Mouse (Mus musculus) E14TG2a.4 (cell line): ENCODE measurements at regions not wholly inside any gene's neighbourhood (a gene's known extent, or its start where the extent isn't known, plus 50 kb on each side); places are given as distances from the start of the nearest gene placed in this dataset.

Source experiments
- H3K27me3 ChIP-seq: 2 replicates; pipeline ENCODE4 v1.6.1; 2014; ENCODE audit warnings: low read length, control low read depth; ENCODE audit not compliant: insufficient read depth
- H3K36me3 ChIP-seq: 2 replicates; pipeline ENCODE4 v1.6.1; 2014; ENCODE audit warnings: low read length, control low read depth; ENCODE audit not compliant: insufficient read depth
- H3K4me1 ChIP-seq: replicated peaks from 2 replicates; pipeline ENCODE4 v1.6.1; 2014; ENCODE audit warnings: low read depth, low read length, control low read depth
- H3K4me3 ChIP-seq: replicated peaks from 2 replicates; pipeline ENCODE4 v1.5.1; 2014; ENCODE audit warnings: mild to moderate bottlenecking, low read length
- H3K9me3 ChIP-seq: 2 replicates; pipeline ENCODE4 v1.6.1; 2014; ENCODE audit warnings: low read length, control low read depth
- CTCF ChIP-seq: conservative IDR thresholded peaks from 2 replicates; pipeline ENCODE4 v1.5.1; 2014; ENCODE audit warnings: low read length
- NANOG ChIP-seq: IDR thresholded peaks from 2 replicates; pipeline ENCODE4 v1.6.1; 2014; ENCODE audit warnings: borderline replicate concordance, low read length, mixed read lengths
- POU5F1 ChIP-seq: IDR thresholded peaks from 2 replicates; pipeline ENCODE4 v1.6.1; 2014; ENCODE audit warnings: low read length, borderline replicate concordance

DNA sequence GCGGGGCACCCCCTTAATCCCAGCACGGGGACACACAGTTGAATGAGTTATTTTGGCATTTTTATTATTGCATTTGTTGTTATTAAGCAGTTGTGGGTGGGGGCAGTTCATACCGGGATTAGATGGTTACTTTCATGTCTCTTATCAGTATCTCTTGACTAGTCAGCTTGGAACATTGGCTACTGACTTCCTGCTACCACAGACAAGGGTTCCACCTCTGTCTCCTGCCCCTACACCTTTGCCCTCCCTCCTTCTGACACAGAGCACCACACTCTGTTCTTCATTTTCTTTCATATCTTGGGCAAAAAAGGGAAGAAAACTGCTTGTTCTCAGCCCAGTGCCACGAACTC is 99.1 kb upstream of the Cpsf6 start:
- TF ChIP-seq NANOG (no peak), POU5F1 (no peak), CTCF (no peak)
- Histone ChIP-seq H3K9me3 (peaks cover 4% of the 10 kb centered on the region), H3K4me1 (peaks cover 13% of the 10 kb centered on the region; the same call in 1 of the 2 replicates), H3K27me3 (peaks cover 19% of the 10 kb centered on the region), H3K4me3 (no peak overlapping the region), H3K36me3 (no peaks in the 10 kb centered on the region)

DNA sequence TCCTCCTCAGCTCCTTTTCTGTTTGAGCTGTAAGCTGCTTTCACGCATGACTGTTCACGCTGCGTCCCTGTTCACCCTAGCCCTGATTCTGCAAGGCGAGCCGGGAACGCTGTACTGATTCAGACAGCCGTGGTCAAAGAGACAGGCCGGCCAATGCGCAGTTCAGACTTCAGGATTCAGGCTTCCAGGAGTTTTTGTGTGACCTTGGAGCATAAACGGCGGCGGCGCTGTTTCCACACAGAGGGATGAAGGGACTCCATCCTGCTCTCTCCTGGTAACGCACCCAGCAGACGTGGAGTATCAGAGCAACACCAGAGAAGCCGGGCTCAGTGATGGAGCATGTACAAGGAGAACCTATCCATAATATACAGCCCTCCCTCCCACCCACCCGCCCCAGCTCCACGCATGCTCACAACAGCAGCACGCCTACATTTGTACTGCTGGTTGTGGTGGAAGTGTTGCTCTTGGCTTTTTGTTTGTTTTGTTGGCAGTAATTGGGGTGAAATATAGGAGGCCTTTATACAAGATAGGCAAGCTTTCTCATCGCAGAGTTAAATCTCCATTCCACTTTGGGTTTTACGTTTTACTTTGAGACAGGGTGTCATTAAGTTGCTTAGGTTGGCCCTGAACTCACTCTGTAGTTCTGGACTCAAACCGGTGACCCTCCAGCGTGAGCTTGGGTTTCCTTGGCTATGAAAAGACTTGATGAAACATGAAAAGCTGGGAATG is 98.6 kb upstream of the Cpsf6 start:
- no peak for TF ChIP-seq CTCF
- no peak for TF ChIP-seq NANOG

DNA sequence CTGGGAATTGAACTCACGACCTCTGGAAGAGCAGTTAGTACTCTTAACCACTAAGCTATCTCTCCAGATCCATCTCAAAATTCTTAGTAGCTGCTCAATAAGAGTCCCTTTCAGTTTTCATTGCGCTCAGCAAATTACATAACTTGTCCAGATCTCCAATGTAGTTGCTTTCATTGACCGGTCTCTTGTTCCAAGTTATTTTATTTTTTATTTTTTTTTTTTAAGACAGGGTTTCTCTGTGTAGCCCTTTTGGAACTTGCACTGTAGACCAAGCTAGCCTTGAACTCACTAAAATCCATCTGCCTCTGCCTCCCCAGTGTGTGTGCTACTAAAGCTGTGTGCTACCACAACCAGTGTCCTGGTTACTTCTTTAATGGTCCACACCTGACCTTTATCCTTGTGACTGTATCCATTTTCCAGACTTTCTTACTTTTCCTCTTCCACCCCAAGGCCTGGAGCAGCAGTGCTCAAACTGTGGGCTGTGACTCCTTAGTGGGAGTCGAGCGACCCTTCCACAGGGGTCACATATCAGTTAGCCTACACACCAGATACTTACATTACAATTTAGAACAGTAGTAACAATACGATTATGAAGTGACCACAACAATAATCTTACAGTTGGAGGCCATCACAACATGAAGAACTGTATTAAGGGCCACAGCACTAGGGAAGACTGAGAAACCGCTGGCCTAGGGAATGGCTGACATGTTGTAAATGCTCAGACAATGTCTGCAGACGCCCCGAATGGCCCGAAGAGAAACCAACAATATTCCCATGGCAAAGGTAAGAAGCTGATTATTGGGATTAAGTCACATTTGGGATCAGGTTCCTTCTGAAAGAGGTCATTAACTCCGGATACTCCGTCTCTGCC is 97.8 kb upstream of the Cpsf6 start:
- peak overlapping the region; percentile 43; the same call in 1 of the 2 replicates for H3K4me3 ChIP-seq
- peaks cover 9% of the 10 kb centered on the region for H3K9me3 ChIP-seq
- no peaks in the 10 kb centered on the region for H3K36me3 ChIP-seq
- H3K27me3 ChIP-seq: peaks cover 19% of the 10 kb centered on the region
- H3K4me1 ChIP-seq: peaks cover 13% of the 10 kb centered on the region; the same call in 1 of the 2 replicates
- no peak for TF ChIP-seq NANOG
- TF ChIP-seq CTCF: no peak
- no peak for TF ChIP-seq POU5F1

More for the DNA sequence above, 98.6 kb upstream of the Cpsf6 start:
- peaks cover 9% of the 10 kb centered on the region for H3K9me3 ChIP-seq
- H3K4me3 ChIP-seq: peak overlapping the region; percentile 43; the same call in 1 of the 2 replicates
- H3K27me3 ChIP-seq: peaks cover 19% of the 10 kb centered on the region
- no peaks in the 10 kb centered on the region for H3K36me3 ChIP-seq
- peaks cover 13% of the 10 kb centered on the region; the same call in 1 of the 2 replicates for H3K4me1 ChIP-seq

DNA sequence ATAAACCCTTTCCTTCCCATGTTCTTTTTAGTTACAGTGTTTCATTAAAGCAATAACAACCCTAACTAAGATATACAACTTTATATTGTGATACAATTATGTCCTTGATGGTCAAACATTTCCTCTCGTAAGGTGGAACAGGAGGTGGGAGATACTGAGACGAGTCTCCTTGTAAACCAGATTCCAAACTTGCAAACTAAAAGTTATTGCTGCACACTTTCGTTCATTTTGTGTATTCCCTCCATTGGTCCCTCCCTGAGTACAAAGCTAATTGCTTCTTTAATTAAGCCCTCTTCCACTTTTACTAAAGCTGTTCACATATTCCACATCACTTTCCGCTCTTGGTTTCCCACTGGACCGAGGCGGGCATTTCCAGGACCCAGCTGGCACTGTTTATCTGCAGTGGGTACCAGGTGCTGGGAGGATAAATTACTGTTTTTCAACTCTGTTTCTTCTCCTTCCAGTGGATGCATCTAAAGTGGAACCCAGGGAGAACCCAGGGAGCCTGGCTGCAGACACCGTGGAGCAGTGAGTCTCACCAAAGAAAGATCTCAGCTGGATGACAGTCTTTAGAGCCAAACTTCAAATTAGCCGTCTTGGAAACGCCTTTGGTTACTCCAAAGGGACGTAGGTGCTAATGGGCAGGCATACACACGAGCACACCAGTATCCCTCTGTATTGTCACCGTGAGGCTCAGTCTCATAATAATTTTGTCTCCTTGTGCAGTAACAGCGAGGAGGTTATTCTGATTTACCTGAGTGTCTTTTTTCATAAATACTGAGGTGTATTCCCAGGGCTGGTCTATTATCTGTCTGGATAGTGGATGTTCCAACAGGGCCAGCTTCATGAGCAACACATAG is 95.5 kb upstream of the Cpsf6 start:
- H3K27me3 ChIP-seq: peaks cover 19% of the 10 kb centered on the region
- no peak for TF ChIP-seq NANOG
- TF ChIP-seq POU5F1: no peak
- no peak for TF ChIP-seq CTCF

DNA sequence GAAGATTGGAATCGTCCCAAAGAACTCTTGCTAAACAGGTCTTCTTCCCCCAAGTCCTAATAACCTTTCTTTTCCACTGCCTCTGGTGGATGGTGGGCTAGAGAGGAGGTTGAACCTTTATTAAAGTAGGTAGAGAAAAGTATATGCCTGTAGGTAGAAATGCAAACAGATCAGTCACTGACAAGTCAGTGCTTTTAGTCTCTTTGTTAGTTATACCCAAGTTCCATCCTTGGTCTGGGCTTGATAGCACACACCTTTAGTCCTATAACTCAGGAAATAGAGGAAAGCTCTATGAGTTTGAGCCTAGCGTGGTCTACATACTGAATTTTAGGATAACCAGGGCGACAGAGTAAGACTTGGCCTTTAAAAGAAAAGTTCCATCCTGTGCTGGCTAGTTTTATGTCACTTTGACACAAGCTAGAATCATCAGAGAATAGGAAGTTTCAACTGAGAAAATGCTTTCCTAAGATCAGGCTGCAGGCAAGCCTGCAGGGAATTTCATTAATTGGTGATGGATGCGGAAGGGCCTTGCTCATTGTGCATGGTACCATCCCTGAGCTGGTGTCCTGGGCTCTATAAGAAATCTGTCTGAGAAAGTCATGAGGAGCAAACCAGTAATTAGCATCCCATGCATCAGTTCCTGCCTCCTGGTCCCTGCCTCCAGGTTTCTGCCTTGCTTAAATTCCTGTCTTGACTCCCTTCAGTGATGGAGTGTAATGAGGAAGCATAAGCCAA is 94.7 kb upstream of the Cpsf6 start:
- H3K4me1 ChIP-seq: peaks cover 15% of the 10 kb centered on the region
- no peak overlapping the region for H3K4me3 ChIP-seq
- peaks cover 9% of the 10 kb centered on the region for H3K9me3 ChIP-seq
- H3K27me3 ChIP-seq: peaks cover 15% of the 10 kb centered on the region
- no peaks in the 10 kb centered on the region for H3K36me3 ChIP-seq
- no peak for TF ChIP-seq POU5F1
- no peak for TF ChIP-seq CTCF
- TF ChIP-seq NANOG: no peak

More for the DNA sequence above, 95.5 kb upstream of the Cpsf6 start:
- Histone ChIP-seq H3K4me1 (peaks cover 20% of the 10 kb centered on the region), H3K9me3 (peaks cover 9% of the 10 kb centered on the region), H3K4me3 (no peak overlapping the region), H3K36me3 (no peaks in the 10 kb centered on the region)

DNA sequence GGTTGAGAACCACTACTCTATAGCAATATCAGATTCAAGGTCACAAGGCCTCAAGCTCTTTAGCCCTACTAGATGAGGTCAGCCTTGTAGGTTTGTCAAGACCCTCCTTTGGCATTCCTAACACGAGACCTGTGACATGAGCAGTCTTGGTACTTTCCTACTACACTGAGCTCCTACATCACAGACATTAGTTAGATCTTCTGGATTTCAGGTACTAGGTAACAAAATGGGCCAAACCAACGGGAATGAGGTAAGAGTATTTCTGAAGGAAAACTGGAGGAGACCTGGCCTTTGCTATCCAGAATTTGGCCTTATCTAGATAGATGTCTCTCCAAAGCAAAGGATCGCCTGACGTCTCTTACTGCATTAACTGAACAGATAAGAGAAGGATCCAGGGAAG is 93.7 kb upstream of the Cpsf6 start:
- H3K4me3 ChIP-seq: no peak overlapping the region
- peaks cover 9% of the 10 kb centered on the region for H3K9me3 ChIP-seq
- no peaks in the 10 kb centered on the region for H3K36me3 ChIP-seq
- H3K27me3 ChIP-seq: peaks cover 7% of the 10 kb centered on the region; the same call in 1 of the 2 replicates
- peaks cover 15% of the 10 kb centered on the region for H3K4me1 ChIP-seq
- no peak for TF ChIP-seq CTCF
- no peak for TF ChIP-seq POU5F1

DNA sequence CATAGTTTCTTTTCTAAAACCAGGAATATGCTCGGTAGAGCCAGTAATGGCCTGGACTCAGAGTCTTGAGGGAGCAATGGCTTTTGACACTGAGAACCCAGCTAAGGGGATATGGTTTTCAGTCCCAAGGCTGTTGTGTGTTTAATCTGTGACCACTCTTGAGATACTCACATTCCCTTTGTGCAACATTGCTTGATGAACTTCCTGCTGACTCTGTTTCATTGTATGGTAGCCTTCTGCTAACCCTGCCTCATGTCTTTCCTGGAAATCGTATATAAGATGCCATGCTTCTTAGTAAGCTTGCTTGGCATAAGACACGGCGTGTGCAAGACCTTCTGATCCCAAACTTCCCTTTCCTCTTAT is 92.7 kb upstream of the Cpsf6 start:
- 0 out of 2 replicates have a peak, but pooled peaks cover 1% of the 10 kb centered on the region for H3K27me3 ChIP-seq
- H3K4me1 ChIP-seq: peaks cover 7% of the 10 kb centered on the region
- TF ChIP-seq NANOG: no peak
- TF ChIP-seq CTCF: no peak
- no peak for TF ChIP-seq POU5F1
- H3K4me3 ChIP-seq: no peak overlapping the region
- no peaks in the 10 kb centered on the region for H3K36me3 ChIP-seq
- H3K9me3 ChIP-seq: peaks cover 9% of the 10 kb centered on the region
